Mouse (Mus musculus) megakaryocyte, embryonic 14.5 days (primary cell): ENCODE results near the gene Rbpms2.

ENCODE experiments used
- FLI1 ChIP-seq: IDR thresholded peaks from 2 replicates; pipeline ENCODE4 v1.6.1; 2012; ENCODE audit warnings: low read length, inconsistent platforms, mixed read lengths
- GATA1 ChIP-seq: IDR thresholded peaks from 3 replicates; pipeline ENCODE4 v1.6.1; 2012; ENCODE audit warnings: mixed read lengths, low read length, inconsistent platforms, borderline replicate concordance

- TF ChIP-seq GATA1 (no peak), FLI1 (no peak)
Observed at GRCm38 (mm10) chr9:65635766-65636165, 6.3 kb downstream of the Rbpms2 start.
